Mouse (Mus musculus) cerebellum, adult 9-11 months (tissue): ENCODE results near the gene E2f4.

Source experiments
- DNase-seq: peaks from one replicate; pipeline ENCODE4 v3.0.0; 2022

E2f4 gene

DNA sequence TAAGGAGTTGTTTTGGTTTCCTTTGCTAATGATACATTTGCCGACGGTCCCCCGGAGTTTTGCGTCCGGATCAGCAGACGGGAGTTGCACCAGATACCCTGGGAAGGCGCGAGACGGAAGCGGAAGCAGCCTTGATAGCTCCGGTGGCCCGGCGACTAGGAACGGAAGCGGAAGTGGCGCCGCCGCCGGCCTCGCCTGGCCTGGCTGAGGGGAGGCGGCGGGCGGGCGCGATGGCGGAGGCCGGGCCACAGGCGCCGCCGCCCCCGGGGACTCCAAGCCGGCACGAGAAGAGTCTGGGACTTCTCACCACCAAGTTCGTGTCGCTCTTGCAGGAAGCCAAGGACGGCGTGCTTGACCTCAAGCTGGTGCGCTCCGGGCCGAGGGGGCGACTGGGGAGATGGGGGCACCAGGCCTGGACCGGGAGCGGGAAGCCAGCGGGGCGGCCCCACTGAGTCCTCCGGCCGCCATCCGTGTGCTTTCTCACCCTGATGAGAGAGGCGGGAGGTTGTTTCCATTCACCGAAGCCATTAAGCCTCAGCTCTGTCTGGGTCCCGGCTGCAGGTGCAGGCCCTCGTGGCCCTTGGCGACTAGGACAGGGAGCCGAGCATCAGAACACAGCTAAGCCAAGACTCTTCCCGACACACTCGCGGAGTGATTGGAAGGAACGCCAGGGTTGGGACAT, at the start of gene E2f4:
Gene E2f4, plus strand, starts transcription at position 153 of the 682 bp plus-strand sequence.
- DNase-seq = peak; percentile 92

DNA sequence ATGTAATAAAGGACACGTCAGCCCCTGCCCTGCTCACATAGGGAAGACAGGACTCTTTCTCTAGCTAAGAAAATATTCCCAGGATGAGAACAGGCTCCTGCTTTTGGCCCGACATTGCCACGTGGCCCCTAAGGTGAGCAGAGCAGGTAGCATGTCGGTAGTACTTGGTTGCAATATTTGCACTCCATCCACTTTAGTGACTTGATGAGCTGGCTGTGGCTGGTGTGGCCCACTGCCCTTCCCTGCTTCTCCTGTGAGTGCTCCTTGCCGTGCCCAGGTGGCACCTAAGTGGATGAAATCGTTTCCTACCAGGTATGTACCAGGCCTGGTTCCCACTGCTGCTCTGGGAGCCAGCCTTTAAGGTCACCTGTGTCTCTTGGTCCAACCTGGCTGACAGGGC, 45.5 kb upstream of the E2f4 start:
- no peak for DNase-seq

GRCm38 (mm10) chr8:105252680-105253537, 44.6 kb upstream of the E2f4 start:
- DNase-seq = no peak

GRCm38 (mm10) chr8:105253766-105254151, 43.7 kb upstream of the E2f4 start:
- DNase-seq = no peak

- DNase-seq = peak; percentile 79
Measured at GRCm38 (mm10) chr8:105254152-105254965, 43.1 kb upstream of the E2f4 start.

DNA sequence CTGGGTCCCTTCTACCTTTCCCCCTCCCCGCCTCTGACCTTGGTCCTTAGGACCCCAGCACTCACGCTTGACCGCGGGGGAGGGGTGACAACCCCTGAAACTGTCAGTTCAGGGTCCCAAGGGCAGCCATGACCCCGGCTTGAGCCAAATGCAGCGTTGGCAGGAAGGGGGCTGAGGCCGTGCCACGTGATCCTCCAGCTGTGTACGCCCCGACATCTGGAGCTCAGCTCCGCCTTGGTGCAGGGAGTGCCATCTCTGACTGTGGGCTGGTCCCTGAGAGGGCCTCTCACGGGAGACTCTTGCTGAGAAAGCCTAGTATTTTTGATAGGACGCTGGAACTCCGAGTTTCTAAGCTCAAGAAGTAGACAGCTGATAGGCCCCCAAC, 42.5 kb upstream of the E2f4 start, which contains the start of gene B3gnt9:
Gene B3gnt9, minus strand, starts transcription at position 188 of the 385 bp plus-strand sequence.
- peak; percentile 59 for DNase-seq

DNA sequence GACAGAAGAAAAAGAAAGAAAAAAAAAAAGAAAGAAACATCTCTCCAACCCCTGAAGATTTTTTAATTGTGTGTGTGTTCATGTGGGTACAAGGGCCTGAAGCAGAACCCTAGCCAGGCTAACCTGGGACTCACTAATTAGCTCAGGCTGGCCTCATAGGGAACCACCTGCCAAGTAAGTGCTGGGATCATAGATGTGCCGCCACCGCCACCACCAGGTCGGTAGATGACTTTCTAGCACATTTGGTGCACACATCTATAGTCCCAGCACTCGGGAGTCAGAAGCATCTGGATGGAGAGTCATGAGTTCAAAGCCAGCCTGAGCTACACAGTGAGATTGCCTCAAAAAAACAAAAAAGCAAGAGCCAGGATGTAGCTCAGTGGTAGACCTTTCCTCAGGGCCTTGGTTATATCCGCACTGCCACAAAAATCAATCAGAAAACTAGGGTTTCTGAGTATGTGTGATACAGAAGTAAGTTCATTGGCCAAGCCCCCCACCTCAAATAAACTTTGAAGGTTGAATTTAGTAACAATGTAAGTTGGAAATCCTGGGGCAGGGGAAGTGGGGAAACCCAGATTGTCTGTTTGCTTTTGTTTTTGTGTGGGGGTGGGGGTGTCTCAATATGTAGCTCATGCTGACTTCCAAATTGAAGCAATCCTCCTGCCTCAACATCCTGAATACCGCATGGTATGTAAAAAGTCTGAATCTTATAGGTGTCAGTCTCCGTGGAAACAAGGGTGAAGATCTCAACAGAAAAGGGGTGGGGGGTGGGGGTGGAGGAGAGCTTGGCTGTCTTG, 39.9 kb upstream of the E2f4 start:
- DNase-seq = no peak

GRCm38 (mm10) chr8:105258911-105259720, 38.3 kb upstream of the E2f4 start:
- DNase-seq = peak; percentile 46

DNA sequence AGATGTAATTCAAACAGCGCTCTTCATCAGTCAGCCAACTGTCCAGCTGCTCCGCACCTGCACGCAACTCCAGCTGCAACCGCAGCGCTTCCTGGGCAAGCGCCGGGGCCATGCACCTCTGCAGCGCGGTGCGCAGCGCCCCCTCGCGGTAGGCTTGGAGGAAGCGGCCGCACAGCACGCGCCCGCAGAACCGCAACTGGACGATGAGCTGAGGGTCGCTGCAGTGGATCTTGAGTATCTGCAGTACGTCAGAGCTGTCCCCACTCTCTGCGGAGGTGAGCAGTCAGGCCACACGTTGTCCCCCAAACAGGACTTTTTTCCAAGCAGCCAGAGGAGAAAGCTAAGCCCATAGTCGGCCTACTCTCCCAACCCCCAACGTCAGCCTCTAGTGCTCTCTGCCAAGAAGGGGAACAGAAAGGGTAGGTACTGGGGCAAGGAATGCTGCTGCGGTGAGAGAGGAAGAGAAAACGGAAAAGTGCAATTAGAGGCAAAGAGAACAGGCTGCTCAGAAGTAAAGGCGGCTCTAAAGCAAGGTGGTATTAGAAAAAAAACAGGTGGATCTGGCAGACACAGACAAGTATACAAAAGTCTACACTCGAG, 37.6 kb upstream of the E2f4 start:
- peak; percentile 67 for DNase-seq

DNA sequence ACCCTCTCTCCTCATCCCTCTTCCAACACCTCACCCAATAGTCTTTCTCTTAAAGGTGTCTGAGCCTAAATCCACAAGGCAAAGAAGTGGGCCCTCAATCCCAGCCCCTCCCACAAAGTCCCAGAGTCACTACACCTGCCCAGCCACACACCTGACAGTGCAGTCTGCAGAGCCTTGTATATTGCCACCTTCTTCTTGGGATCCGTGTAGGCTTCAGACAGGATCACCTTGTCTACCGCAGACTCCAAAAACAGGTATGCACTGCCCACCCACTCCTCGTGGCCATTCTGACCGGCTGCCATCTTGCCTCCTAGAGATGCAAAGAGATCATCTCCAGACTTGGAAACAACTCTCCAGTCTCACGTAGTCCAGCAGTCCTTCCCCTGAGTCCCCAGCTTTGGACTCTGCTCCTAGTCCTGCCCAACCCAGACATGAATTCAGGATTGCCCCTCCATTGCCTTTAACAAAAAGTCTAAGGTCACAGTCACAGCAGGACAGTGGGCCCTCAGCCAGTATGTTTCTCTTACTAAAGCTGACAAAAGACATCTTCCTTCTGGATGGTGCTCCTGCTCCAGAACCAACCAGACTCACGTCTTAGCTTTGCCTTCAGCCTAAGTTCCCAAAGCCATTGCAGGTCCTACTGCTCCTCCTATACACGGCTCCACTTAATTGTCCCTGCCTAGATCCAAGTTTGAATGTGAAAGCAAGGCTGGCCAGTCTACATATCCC, 36.9 kb upstream of the E2f4 start:
- DNase-seq = peak; percentile 26

DNA sequence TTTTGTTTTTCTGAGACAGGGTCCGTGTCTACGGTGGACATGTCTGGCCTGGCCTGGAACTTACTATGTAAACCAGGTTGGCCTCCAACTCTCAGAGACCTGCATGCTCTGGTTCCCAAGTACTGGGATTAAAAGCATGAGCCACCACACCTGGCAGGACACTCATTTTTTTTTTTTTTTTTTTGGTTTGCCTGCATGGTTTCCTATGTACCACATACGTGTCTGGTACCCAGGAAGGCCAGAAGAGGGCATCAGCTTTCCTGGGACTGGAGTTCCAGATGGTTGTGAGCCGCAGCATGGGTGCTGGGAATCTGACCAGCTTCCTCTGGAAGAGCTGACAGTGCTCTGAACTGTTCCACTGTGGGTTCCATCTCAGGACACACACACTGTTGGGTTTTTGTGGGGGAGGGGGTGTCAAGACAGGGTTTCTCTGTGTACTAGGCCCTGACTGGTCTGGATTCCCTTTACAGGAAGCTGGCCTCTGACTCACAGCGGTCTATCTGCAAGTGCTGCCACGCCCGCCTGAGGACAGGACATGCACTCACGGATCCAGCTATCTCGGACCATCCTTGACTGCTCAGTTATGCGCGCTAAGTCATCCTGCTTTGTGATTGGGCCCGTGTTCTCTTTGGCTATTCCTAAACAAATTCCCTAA, 36.0 kb upstream of the E2f4 start:
- no peak for DNase-seq

GRCm38 (mm10) chr8:105263244-105263912, 34.1 kb upstream of the E2f4 start:
- DNase-seq = no peak

- peak; percentile 66 for DNase-seq
Measured at GRCm38 (mm10) chr8:105264024-105264982, 33.2 kb upstream of the E2f4 start, which contains the start of the genes Tradd and Fbxl8. Gene Tradd (minus strand): TSS chr8:105264609. Gene Fbxl8 (plus strand): TSS chr8:105264648.

GRCm38 (mm10) chr8:105265128-105265527, 32.3 kb upstream of the E2f4 start:
- peak; percentile 31 for DNase-seq

DNA sequence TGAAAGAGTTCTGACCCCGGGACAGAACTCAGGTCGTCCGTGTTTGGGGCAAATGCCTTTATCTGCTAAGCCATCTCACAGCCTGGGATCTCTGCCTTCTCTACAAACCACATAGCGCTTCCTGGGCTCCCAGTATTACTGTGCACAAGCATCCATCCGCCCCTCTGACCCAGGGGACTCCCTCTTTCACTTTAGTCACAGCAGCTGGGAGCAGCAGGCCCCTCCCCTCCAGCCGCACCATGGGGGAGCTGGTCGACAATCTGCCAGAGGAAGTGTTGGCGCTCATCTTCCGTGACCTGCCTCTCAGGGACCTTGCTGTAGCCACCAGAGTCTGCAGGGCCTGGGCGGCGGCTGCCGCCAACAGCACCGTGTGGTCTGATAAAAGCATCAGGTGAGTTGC, 30.7 kb upstream of the E2f4 start:
- peak; percentile 41 for DNase-seq

- DNase-seq = peak; percentile 84
Measured at GRCm38 (mm10) chr8:105268342-105269074, 29.0 kb upstream of the E2f4 start.

DNA sequence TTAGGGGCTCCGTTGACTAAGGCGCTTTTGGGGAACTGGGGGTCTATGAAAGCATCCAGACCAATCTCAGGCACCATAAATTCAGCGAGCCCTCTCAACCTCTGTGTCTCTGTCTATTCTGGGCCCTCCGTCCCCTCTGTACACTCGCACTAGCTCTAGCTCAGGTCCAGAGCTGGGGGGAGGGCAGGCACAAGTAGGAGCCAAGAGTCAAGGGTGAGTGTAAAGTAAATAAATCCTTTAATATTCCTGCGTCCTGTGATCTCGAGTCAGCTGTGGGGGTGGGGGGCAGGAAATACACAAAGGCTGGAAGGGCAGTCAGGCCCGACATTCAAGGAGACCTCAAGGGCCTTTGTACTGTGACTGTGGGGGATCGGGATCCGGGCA, 28.4 kb upstream of the E2f4 start:
- no peak for DNase-seq
